Comparison of ENCODE assay signal across 9 mouse cellular contexts in the genomic region with DNA sequence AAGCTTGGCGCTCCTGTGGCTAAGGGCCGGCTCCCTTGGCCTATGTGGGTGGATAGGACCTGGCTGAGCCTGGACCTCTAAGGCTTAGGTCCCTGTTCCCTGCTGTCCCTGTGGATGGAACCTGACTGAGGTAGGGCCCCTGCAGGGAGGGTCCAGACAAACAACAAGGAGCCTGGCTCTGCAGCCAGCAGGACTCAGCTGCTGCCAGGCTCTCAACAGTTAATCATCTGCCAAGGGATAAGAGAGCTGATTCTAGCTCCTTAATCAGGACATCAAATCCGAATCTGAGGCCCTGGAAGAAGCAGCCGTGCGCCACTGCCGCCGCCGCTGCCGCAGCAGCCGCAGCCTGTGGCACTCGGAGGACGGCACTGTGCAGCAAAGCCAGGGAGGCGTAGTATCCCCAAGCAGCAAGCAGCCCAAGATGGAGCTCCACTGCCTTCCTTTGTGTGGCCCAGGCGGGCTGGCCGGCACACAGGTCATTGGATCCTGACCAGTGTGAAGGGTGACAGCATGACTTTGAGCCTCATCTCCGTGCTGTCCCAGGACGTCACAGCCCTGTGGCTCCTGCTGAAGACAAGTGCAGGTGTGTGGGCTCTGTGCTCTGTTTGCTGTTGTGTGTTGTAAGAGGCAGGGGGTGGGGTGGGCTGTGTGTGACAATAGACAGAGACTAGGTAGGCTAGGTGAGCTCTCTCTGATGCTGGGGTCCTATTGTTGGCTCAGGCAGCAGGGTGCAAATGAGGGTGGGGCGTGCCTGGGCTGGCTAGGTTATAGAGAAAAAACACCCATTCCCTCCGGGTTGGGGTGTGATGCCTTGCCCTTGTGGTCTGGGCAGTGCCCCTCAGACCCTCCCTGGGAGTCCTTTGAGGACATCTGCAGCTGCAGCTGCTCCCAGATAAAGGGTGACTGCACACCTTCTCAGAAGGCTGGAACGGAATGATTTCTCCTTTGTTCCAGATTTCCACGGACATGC.
DNase-seq lines count a peak whose midpoint lies in the region; ATAC-seq lines count a peak whose summit lies in the region.
"Had no signal": no experiment of that assay in that cellular context is flagged by ENCODE, and none has a peak within 500 bp of the region (broad histone marks: within the 10 kb centered on the region; RNA-seq: fewer than 3 reads in every experiment).

No protein-coding gene starts in this region.

- ATAC-seq in embryonic facial prominence, embryonic 11.5 days (replicated peaks; ENCODE audit: insufficient number of reproducible peaks, low FRiP score, low TSS enrichment, low read depth), result peak; percentile 84
- peak; percentile 90 for ATAC-seq in kidney, embryonic 16.5 days (ENCODE audit: low FRiP score, low TSS enrichment)
- ATAC-seq in neural tube, embryonic 15.5 days (ENCODE audit: low FRiP score), result peak; percentile 84

- H3K4me3 ChIP-seq in heart, embryonic 10.5 days, result peak overlapping the region; percentile 52
- H3K4me3 ChIP-seq in embryonic facial prominence, embryonic 11.5 days (ENCODE audit: low read depth, low read length), result peak overlapping the region; percentile 40
- peak overlapping the region; percentile 47 for H3K4me3 ChIP-seq in kidney, embryonic 16.5 days (ENCODE audit: low read length)
- H3K4me3 ChIP-seq in neural tube, embryonic 15.5 days (replicated peaks), result peak overlapping the region; percentile 56

- H3K4me1 ChIP-seq in heart, embryonic 10.5 days, result peaks cover 32% of the 10 kb centered on the region
- H3K4me1 ChIP-seq in embryonic facial prominence, embryonic 11.5 days (ENCODE audit: control insufficient read depth, insufficient read depth, low read length), result no peaks in the 10 kb centered on the region; the same call in 1 of the 2 replicates
- H3K4me1 ChIP-seq in kidney, embryonic 16.5 days (ENCODE audit: insufficient read depth, low read length), result peaks cover 27% of the 10 kb centered on the region
- H3K4me1 ChIP-seq in neural tube, embryonic 15.5 days, result peaks cover 66% of the 10 kb centered on the region

- WGBS in heart, embryonic 10.5 days, result 5% methylated on average over 21 of the region's 21 CpGs
- 5% methylated on average over 21 of the region's 21 CpGs for WGBS in embryonic facial prominence, embryonic 11.5 days
- 12% methylated on average over 21 of the region's 21 CpGs for WGBS in kidney, embryonic 16.5 days
- WGBS in neural tube, embryonic 15.5 days, result 5% methylated on average over 21 of the region's 21 CpGs

- no peaks in the 10 kb centered on the region for H3K9me3 ChIP-seq in heart, embryonic 10.5 days
- no peaks in the 10 kb centered on the region for H3K9me3 ChIP-seq in embryonic facial prominence, embryonic 11.5 days (replicated peaks; ENCODE audit: control insufficient read depth, low read length)
- H3K9me3 ChIP-seq in kidney, embryonic 16.5 days (ENCODE audit: low read length), result no peaks in the 10 kb centered on the region
- H3K9me3 ChIP-seq in neural tube, embryonic 15.5 days (replicated peaks), result no peaks in the 10 kb centered on the region
- H3K9me3 ChIP-seq: G1E had no signal

- H3K4me2 ChIP-seq in embryonic facial prominence, embryonic 11.5 days (ENCODE audit: low read depth, low read length), result peak overlapping the region; percentile 65
- peak overlapping the region; percentile 54 for H3K4me2 ChIP-seq in kidney, embryonic 16.5 days (replicated peaks; ENCODE audit: low read depth, low read length)
- peak overlapping the region; percentile 89 for H3K4me2 ChIP-seq in neural tube, embryonic 15.5 days

- peak overlapping the region; percentile 67 for H3K9ac ChIP-seq in embryonic facial prominence, embryonic 11.5 days (replicated peaks; ENCODE audit: low read length)
- peak overlapping the region; percentile 57 for H3K9ac ChIP-seq in kidney, embryonic 16.5 days (replicated peaks; ENCODE audit: low read length)
- H3K9ac ChIP-seq in neural tube, embryonic 15.5 days (replicated peaks), result peak overlapping the region; percentile 89

- H3K27ac ChIP-seq in heart, embryonic 10.5 days, result peak overlapping the region; percentile 75
- peak overlapping the region; percentile 53 for H3K27ac ChIP-seq in embryonic facial prominence, embryonic 11.5 days (replicated peaks; ENCODE audit: low read depth, low read length)
- peak overlapping the region; percentile 68 for H3K27ac ChIP-seq in kidney, embryonic 16.5 days (ENCODE audit: low read length)
- peak overlapping the region; percentile 97 for H3K27ac ChIP-seq in neural tube, embryonic 15.5 days (replicated peaks)

- H3K36me3 ChIP-seq in heart, embryonic 10.5 days, result no peaks in the 10 kb centered on the region
- no peaks in the 10 kb centered on the region for H3K36me3 ChIP-seq in embryonic facial prominence, embryonic 11.5 days (replicated peaks; ENCODE audit: control insufficient read depth, insufficient read depth, low read depth, low read length)
- H3K36me3 ChIP-seq in kidney, embryonic 16.5 days (ENCODE audit: insufficient read depth, low read length), result no peaks in the 10 kb centered on the region
- H3K36me3 ChIP-seq in neural tube, embryonic 15.5 days, result peaks cover 8% of the 10 kb centered on the region; the same call in 1 of the 2 replicates
- H3K36me3 ChIP-seq: G1E had no signal

- DNase-seq in heart, embryonic 10.5 days (ENCODE audit: low spot score), result no peak
- DNase-seq in heart, postnatal 4 days, result no peak
- DNase-seq in ES-CJ7 (ENCODE audit: low read depth, low spot score), result peak; percentile 63
- DNase-seq in embryonic facial prominence, embryonic 11.5 days (ENCODE audit: low spot score), result peak; percentile 67
- DNase-seq in spleen, postnatal 36 days (ENCODE audit: low spot score in 2 of 2), result no peak
- no peak for DNase-seq in urinary bladder, postnatal 14 days (ENCODE audit: low spot score)

- peaks cover 25% of the 10 kb centered on the region for H3K27me3 ChIP-seq in heart, embryonic 10.5 days (ENCODE audit: insufficient read depth, poor library complexity, severe bottlenecking)
- H3K27me3 ChIP-seq in embryonic facial prominence, embryonic 11.5 days (ENCODE audit: control insufficient read depth, insufficient read depth, low read length), result no peaks in the 10 kb centered on the region
- no peaks in the 10 kb centered on the region for H3K27me3 ChIP-seq in kidney, embryonic 16.5 days (ENCODE audit: insufficient read depth, low read length)
- no peaks in the 10 kb centered on the region for H3K27me3 ChIP-seq in neural tube, embryonic 15.5 days (replicated peaks)

Comparison
In these comparisons a context has a peak if more than half of its experiments do, and no peak if none do; other contexts are left out.
1. DNase-seq: peak in ES-CJ7 (single experiment) and embryonic facial prominence, embryonic 11.5 days (single experiment); none in heart, embryonic 10.5 days (single experiment), heart, postnatal 4 days (single experiment), spleen, postnatal 36 days (0 of 2) and urinary bladder, postnatal 14 days (single experiment).
2. Peak in every context shown above with its lines, with median percentiles within 50 percentile points of each other: H3K27ac ChIP-seq, H3K4me3 ChIP-seq, ATAC-seq, H3K4me2 ChIP-seq and H3K9ac ChIP-seq.